Comparison of ENCODE assay signal across 24 mouse cellular contexts in genomic region chr11:61441670-61442069, GRCm38 (mm10). TPM values are rescaled to one million over a fixed set of nuclear protein-coding genes. Genes with fewer than 3 reads are reported as not detected.
DNase-seq lines count a peak whose midpoint lies in the region; ATAC-seq and TF ChIP-seq lines count a peak whose summit lies in the region.
"Had no signal": no experiment of that assay in that cellular context is flagged by ENCODE, and none has a peak within 500 bp of the region (broad histone marks: within the 10 kb centered on the region; RNA-seq: fewer than 3 reads in every experiment).

No protein-coding gene starts in this region.

- peaks cover 9% of the 10 kb centered on the region for H3K4me1 ChIP-seq in cortical plate, adult 2 months (ENCODE audit: control insufficient read depth, insufficient read depth, low read length)
- no peaks in the 10 kb centered on the region for H3K4me1 ChIP-seq in heart, embryonic 12.5 days (replicated peaks)
- H3K4me1 ChIP-seq: forebrain, embryonic 15.5 days had no signal

- TF ChIP-seq CTCF in cortical plate, adult 2 months (IDR thresholded peaks at IDR 0.05; ENCODE audit: extremely low read depth, insufficient read depth, low read length) = no peak

- DNase-seq in frontal cortex, postnatal 10 days (ENCODE audit: low spot score in 2 of 2) = no peak
- peak; percentile 53 to 64 for DNase-seq in left cerebral cortex, adult 18-20 months (ENCODE audit: low spot score in 2 of 2)
- DNase-seq in left cerebral cortex, adult 11 months (ENCODE audit: low spot score) = no peak
- peak; percentile 80 for DNase-seq in right cerebral cortex, adult 18-20 months
- DNase-seq in right cerebral cortex, postnatal 14 days = no peak
- DNase-seq: adrenal gland, adult 2 months; adrenal gland, postnatal 25 days; cerebellum, adult 8-10 months; embryo, embryonic 11 days; gastrocnemius, postnatal 36 days; heart, adult 11 months; heart, postnatal 10 days; heart, postnatal 4 days had no signal

- peak; percentile 89 for ATAC-seq in frontal cortex, adult (ENCODE audit: low TSS enrichment)
- ATAC-seq in heart, embryonic 12.5 days (ENCODE audit: insufficient number of reproducible peaks, low FRiP score) = no peak
- ATAC-seq: forebrain, embryonic 15.5 days; hindbrain, embryonic 16.5 days; inflammation-experienced regulatory T-cells, adult 6 months had no signal

- no peak overlapping the region for H3K4me2 ChIP-seq in heart, embryonic 12.5 days
- H3K4me2 ChIP-seq: embryonic facial prominence, embryonic 15.5 days; forebrain, embryonic 15.5 days; hindbrain, embryonic 12.5 days had no signal

- H3K36me3 ChIP-seq in heart, embryonic 12.5 days = no peaks in the 10 kb centered on the region
- H3K36me3 ChIP-seq: embryonic facial prominence, embryonic 15.5 days; forebrain, embryonic 10.5 days; forebrain, embryonic 15.5 days; hindbrain, embryonic 12.5 days had no signal

- no peaks in the 10 kb centered on the region for H3K27me3 ChIP-seq in heart, embryonic 12.5 days (replicated peaks)
- H3K27me3 ChIP-seq: embryonic facial prominence, embryonic 15.5 days; forebrain, embryonic 15.5 days; hindbrain, embryonic 12.5 days had no signal

- H3K27ac ChIP-seq in cortical plate, adult 2 months (ENCODE audit: insufficient read depth, low read length) = peak overlapping the region; percentile 75
- no peak overlapping the region for H3K27ac ChIP-seq in heart, embryonic 12.5 days (ENCODE audit: poor library complexity, severe bottlenecking)
- H3K27ac ChIP-seq: embryonic facial prominence, embryonic 15.5 days; forebrain, embryonic 10.5 days; forebrain, embryonic 15.5 days; hindbrain, embryonic 12.5 days had no signal

- 81% methylated on average over 7 of the region's 7 CpGs for WGBS in heart, embryonic 12.5 days

- peak; percentile 43; the same call in 1 of the 2 replicates for TF ChIP-seq POLR2A in cortical plate, adult 2 months (IDR thresholded peaks at IDR 0.05; ENCODE audit: extremely low read depth, insufficient read depth, low read length)

- no peak overlapping the region for H3K9ac ChIP-seq in heart, embryonic 12.5 days
- H3K9ac ChIP-seq: embryonic facial prominence, embryonic 15.5 days; forebrain, embryonic 15.5 days; hindbrain, embryonic 12.5 days had no signal

- H3K9me3 ChIP-seq in heart, embryonic 12.5 days (replicated peaks) = no peaks in the 10 kb centered on the region
- H3K9me3 ChIP-seq: embryonic facial prominence, embryonic 15.5 days; forebrain, embryonic 10.5 days; forebrain, embryonic 15.5 days; hindbrain, embryonic 12.5 days had no signal

- no peak overlapping the region for H3K4me3 ChIP-seq in cortical plate, adult 2 months (ENCODE audit: insufficient read depth, low read length)
- H3K4me3 ChIP-seq in heart, embryonic 12.5 days = no peak overlapping the region
- H3K4me3 ChIP-seq: embryonic facial prominence, embryonic 15.5 days; erythroblast, embryonic 14.5 days; forebrain, embryonic 10.5 days; forebrain, embryonic 15.5 days; hindbrain, embryonic 12.5 days had no signal

RNA-seq across cellular contexts. Expression of gene Rnf112, which starts 12.3 kb away (rescaled TPM):
- total RNA-seq in left cerebral cortex, adult 18-20 months (2021) = 100 to 1,000 TPM; 257 to 300 TPM
- polyA plus RNA-seq in cortical plate, adult 2 months (2012; rRNA removed) = 453 and 528 TPM in 2 replicates
- polyA plus RNA-seq in heart, embryonic 12.5 days (2016; fragmentation: Nextera tagmentation; extraction: Ambion mirVana) = 0.17 and 0.42 TPM in 2 replicates
- total RNA-seq: CH12.LX had no signal
- polyA plus RNA-seq: erythroblast, embryonic 14.5 days; inflammation-experienced regulatory T-cells, adult 6 months had no signal

RNA-seq across cellular contexts. Expression of gene Mfap4, which starts 43.6 kb away (rescaled TPM):
- 1 to 10 TPM; 2.6 to 3.3 TPM for total RNA-seq in left cerebral cortex, adult 18-20 months (2021)
- polyA plus RNA-seq in cortical plate, adult 2 months (2012; rRNA removed) = 3.2 and 4.6 TPM in 2 replicates
- polyA plus RNA-seq in heart, embryonic 12.5 days (2016; fragmentation: Nextera tagmentation; extraction: Ambion mirVana) = 72.4 and 76.0 TPM in 2 replicates
- total RNA-seq: CH12.LX had no signal
- polyA plus RNA-seq: erythroblast, embryonic 14.5 days; inflammation-experienced regulatory T-cells, adult 6 months had no signal

RNA-seq across cellular contexts. Expression of gene Mapk7, which starts 52.5 kb away (rescaled TPM):
- 10 to 100 TPM; 22.9 to 23.9 TPM for total RNA-seq in left cerebral cortex, adult 18-20 months (2021)
- polyA plus RNA-seq in cortical plate, adult 2 months (2012; rRNA removed) = 32.2 and 36.7 TPM in 2 replicates
- polyA plus RNA-seq in heart, embryonic 12.5 days (2016; fragmentation: Nextera tagmentation; extraction: Ambion mirVana) = 33.9 and 35.3 TPM in 2 replicates

Comparison
In these comparisons a context has a peak if more than half of its experiments do, and no peak if none do; other contexts are left out.
1. DNase-seq: peak in left cerebral cortex, adult 18-20 months (2 of 2) and right cerebral cortex, adult 18-20 months (single experiment); none in frontal cortex, postnatal 10 days (0 of 2), left cerebral cortex, adult 11 months (single experiment) and right cerebral cortex, postnatal 14 days (single experiment).
2. RNA of gene Rnf112, which starts 12.3 kb away (polyA plus RNA-seq): 453 to 528 TPM in cortical plate, adult 2 months; 0.17 to 0.42 TPM in heart, embryonic 12.5 days; every median in the first group is over 100 times any median in the second.
3. RNA of gene Mfap4, which starts 43.6 kb away (polyA plus RNA-seq): 72.4 to 76.0 TPM in heart, embryonic 12.5 days; 3.2 to 4.6 TPM in cortical plate, adult 2 months; every median in the first group is over 10 times any median in the second.